Mouse (Mus musculus): ENCODE measurements around the gene Fbxo2. TPM values are rescaled to one million over a fixed set of nuclear protein-coding genes. Genes with fewer than 3 reads are reported as not detected.

Gene Fbxo2
- polyA plus RNA-seq, 1 experiment from 2014 or later: 1.0 TPM

DNA sequence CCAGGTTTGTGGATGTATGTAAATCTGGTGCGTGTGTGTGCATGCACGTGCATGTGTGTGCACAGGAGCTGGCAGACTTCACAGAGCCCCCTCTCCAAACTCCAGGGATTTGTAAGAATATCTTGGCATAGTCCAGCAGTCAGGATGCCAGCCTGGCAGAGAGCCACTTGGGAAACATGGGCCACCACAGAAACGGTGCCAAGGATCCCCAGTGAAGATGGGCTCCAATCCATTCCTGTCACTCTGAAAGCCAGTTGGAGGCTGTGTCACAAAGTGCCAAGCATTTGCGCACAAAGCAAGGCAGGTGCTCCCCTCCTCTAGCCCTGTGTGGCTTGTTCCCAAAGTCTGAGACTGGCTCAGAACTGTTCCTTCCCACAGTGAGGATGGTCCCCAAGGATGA is 39.1 kb upstream of the Fbxo2 start:
- H3K4me3 ChIP-seq (ENCODE audit: low read depth, low read length): no peak overlapping the region
- 86% methylated on average over 4 of the region's 4 CpGs for WGBS
- no peaks in the 10 kb centered on the region for H3K27me3 ChIP-seq (ENCODE audit: control insufficient read depth, insufficient read depth, low read length)
- H3K4me2 ChIP-seq (ENCODE audit: low read depth, severe bottlenecking): no peak overlapping the region
- 0 out of 2 replicates have a peak, but pooled peaks cover 2% of the 10 kb centered on the region for H3K9me3 ChIP-seq (ENCODE audit: control insufficient read depth, low read length)
- peaks cover 6% of the 10 kb centered on the region for H3K4me1 ChIP-seq (ENCODE audit: control insufficient read depth, insufficient read depth, low read length)
- ATAC-seq (ENCODE audit: insufficient number of reproducible peaks, low FRiP score, low TSS enrichment, low read depth): no peak
- H3K9ac ChIP-seq (ENCODE audit: low read length): no peak overlapping the region
- H3K36me3 ChIP-seq (ENCODE audit: control insufficient read depth, insufficient read depth, low read length): no peaks in the 10 kb centered on the region
- H3K27ac ChIP-seq (replicated peaks; ENCODE audit: low read depth, low read length): peak overlapping the region; percentile 82; the same call in 1 of the 2 replicates
- DNase-seq (ENCODE audit: low spot score): no peak

GRCm38 (mm10) chr4:148121982-148122693 is 38.3 kb upstream of the Fbxo2 start:
- no peaks in the 10 kb centered on the region for H3K36me3 ChIP-seq (ENCODE audit: control insufficient read depth, insufficient read depth, low read length)
- H3K9ac ChIP-seq (ENCODE audit: low read length): peak overlapping the region; percentile 17; the same call in 1 of the 2 replicates
- no peaks in the 10 kb centered on the region for H3K9me3 ChIP-seq (ENCODE audit: control insufficient read depth, low read length)
- no peaks in the 10 kb centered on the region for H3K27me3 ChIP-seq (ENCODE audit: control insufficient read depth, insufficient read depth, low read length)
- WGBS: 6% methylated on average over 6 of the region's 6 CpGs
- H3K27ac ChIP-seq (replicated peaks; ENCODE audit: low read depth, low read length): peak overlapping the region; percentile 82
- DNase-seq (ENCODE audit: low spot score) (peak; percentile 81), ATAC-seq (ENCODE audit: insufficient number of reproducible peaks, low FRiP score, low TSS enrichment, low read depth) (peak; percentile 86)
- H3K4me1 ChIP-seq (ENCODE audit: control insufficient read depth, insufficient read depth, low read length): peaks cover 6% of the 10 kb centered on the region
- H3K4me2 ChIP-seq (ENCODE audit: low read depth, severe bottlenecking): peak overlapping the region; percentile 14
- 0 out of 2 replicates have a peak overlapping the region, but pooled peaks have one; percentile 3 for H3K4me3 ChIP-seq (ENCODE audit: low read depth, low read length)

- Histone ChIP-seq H3K4me2 (ENCODE audit: low read depth, severe bottlenecking) (peak overlapping the region; percentile 14; the same call in 1 of the 2 replicates), H3K4me3 (ENCODE audit: low read depth, low read length) (no peak overlapping the region), H3K9me3 (ENCODE audit: control insufficient read depth, low read length) (no peaks in the 10 kb centered on the region), H3K27me3 (ENCODE audit: control insufficient read depth, insufficient read depth, low read length) (no peaks in the 10 kb centered on the region), H3K27ac (replicated peaks; ENCODE audit: low read depth, low read length) (peak overlapping the region; percentile 82), H3K4me1 (ENCODE audit: control insufficient read depth, insufficient read depth, low read length) (peaks cover 6% of the 10 kb centered on the region), H3K36me3 (ENCODE audit: control insufficient read depth, insufficient read depth, low read length) (no peaks in the 10 kb centered on the region), H3K9ac (ENCODE audit: low read length) (peak overlapping the region; percentile 17; the same call in 1 of the 2 replicates)
- ATAC-seq (ENCODE audit: insufficient number of reproducible peaks, low FRiP score, low TSS enrichment, low read depth) (peak; percentile 53), DNase-seq (ENCODE audit: low spot score) (no peak)
- WGBS: 27% methylated on average over 3 of the region's 3 CpGs
These were observed 37.7 kb upstream of the Fbxo2 start for GRCm38 (mm10) chr4:148122694-148123066.

DNA sequence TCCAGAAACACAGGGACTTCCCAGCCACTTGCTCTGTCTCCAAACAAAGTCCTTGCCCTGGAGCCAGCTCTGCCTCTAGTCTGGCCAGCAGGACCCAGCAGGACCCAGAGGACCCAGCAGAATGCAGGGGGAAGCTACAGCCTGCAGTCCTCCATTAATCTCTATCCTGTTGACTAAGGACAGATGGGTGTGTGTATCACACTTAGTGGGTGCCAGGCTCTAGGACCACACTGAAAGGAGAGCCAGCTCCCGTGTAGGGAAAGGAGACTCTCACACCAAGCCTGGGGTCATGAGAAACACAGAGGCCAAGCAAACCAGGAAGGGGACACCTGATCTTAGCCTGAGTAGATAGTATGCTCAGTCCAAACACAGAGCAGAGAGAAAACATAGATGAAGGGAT is 32.2 kb upstream of the Fbxo2 start:
- Histone ChIP-seq H3K4me2 (ENCODE audit: low read depth, severe bottlenecking) (no peak overlapping the region), H3K27ac (replicated peaks; ENCODE audit: low read depth, low read length) (no peak overlapping the region), H3K9me3 (ENCODE audit: control insufficient read depth, low read length) (no peaks in the 10 kb centered on the region), H3K4me1 (ENCODE audit: control insufficient read depth, insufficient read depth, low read length) (peaks cover 5% of the 10 kb centered on the region), H3K4me3 (ENCODE audit: low read depth, low read length) (no peak overlapping the region), H3K27me3 (ENCODE audit: control insufficient read depth, insufficient read depth, low read length) (peaks cover 8% of the 10 kb centered on the region; the same call in 1 of the 2 replicates), H3K9ac (ENCODE audit: low read length) (no peak overlapping the region), H3K36me3 (ENCODE audit: control insufficient read depth, insufficient read depth, low read length) (no peaks in the 10 kb centered on the region)
- ATAC-seq (ENCODE audit: insufficient number of reproducible peaks, low FRiP score, low TSS enrichment, low read depth) (no peak), DNase-seq (ENCODE audit: low spot score) (no peak)
- WGBS: 64% methylated on average over 1 of the region's 1 CpGs

- H3K27me3 ChIP-seq (ENCODE audit: control insufficient read depth, insufficient read depth, low read length): peaks cover 8% of the 10 kb centered on the region; the same call in 1 of the 2 replicates
- no peaks in the 10 kb centered on the region for H3K36me3 ChIP-seq (ENCODE audit: control insufficient read depth, insufficient read depth, low read length)
- H3K4me2 ChIP-seq (ENCODE audit: low read depth, severe bottlenecking): no peak overlapping the region
- H3K9me3 ChIP-seq (ENCODE audit: control insufficient read depth, low read length): no peaks in the 10 kb centered on the region; the same call in 1 of the 2 replicates
- H3K4me3 ChIP-seq (ENCODE audit: low read depth, low read length): no peak overlapping the region
- DNase-seq (ENCODE audit: low spot score) (no peak), ATAC-seq (ENCODE audit: insufficient number of reproducible peaks, low FRiP score, low TSS enrichment, low read depth) (no peak)
- H3K4me1 ChIP-seq (ENCODE audit: control insufficient read depth, insufficient read depth, low read length): peaks cover 5% of the 10 kb centered on the region
- no peak overlapping the region for H3K27ac ChIP-seq (replicated peaks; ENCODE audit: low read depth, low read length)
- H3K9ac ChIP-seq (ENCODE audit: low read length): no peak overlapping the region
- 68% methylated on average over 2 of the region's 2 CpGs for WGBS
These were observed 31.7 kb upstream of the Fbxo2 start for GRCm38 (mm10) chr4:148128672-148129071.

DNA sequence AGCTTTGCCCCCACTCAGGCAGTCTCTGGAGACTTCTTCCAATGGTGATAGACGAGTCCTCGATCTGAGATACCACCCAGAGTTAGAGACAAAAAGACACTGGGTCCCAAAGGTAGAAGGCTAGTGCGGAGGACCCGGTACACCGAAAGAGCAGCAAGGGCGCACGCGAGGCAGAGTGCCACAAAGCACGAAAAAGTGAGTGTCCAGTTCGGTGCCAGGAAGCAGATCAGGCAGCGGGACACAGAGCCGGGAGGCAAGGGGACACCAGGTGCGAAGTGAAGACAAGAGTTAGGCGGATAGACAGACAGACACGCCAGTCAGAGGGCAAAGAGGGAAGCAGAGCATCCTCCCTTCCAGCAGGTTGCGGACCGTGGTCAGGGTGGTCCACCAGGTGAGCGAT is 30.3 kb upstream of the Fbxo2 start, which contains the start of gene Mad2l2:
Gene Mad2l2, plus strand, starts transcription at position 252 of the 400 bp plus-strand sequence.
- Histone ChIP-seq H3K27ac (replicated peaks; ENCODE audit: low read depth, low read length) (peak within 1 kb of the TSS; percentile 84), H3K27me3 (ENCODE audit: control insufficient read depth, insufficient read depth, low read length) (peaks cover 8% of the 10 kb centered on the region; the same call in 1 of the 2 replicates), H3K9ac (ENCODE audit: low read length) (peak within 1 kb of the TSS; percentile 96), H3K4me1 (ENCODE audit: control insufficient read depth, insufficient read depth, low read length) (peaks cover 5% of the 10 kb centered on the region), H3K4me3 (ENCODE audit: low read depth, low read length) (peak within 1 kb of the TSS; percentile 75), H3K9me3 (ENCODE audit: control insufficient read depth, low read length) (no peaks in the 10 kb centered on the region; the same call in 1 of the 2 replicates), H3K4me2 (ENCODE audit: low read depth, severe bottlenecking) (peak within 1 kb of the TSS; percentile 84), H3K36me3 (ENCODE audit: control insufficient read depth, insufficient read depth, low read length) (no peaks in the 10 kb centered on the region)
- DNase-seq (ENCODE audit: low spot score) (no peak), ATAC-seq (ENCODE audit: insufficient number of reproducible peaks, low FRiP score, low TSS enrichment, low read depth) (no peak)
- WGBS: under 1% methylated on average over 16 of the region's 18 CpGs

DNA sequence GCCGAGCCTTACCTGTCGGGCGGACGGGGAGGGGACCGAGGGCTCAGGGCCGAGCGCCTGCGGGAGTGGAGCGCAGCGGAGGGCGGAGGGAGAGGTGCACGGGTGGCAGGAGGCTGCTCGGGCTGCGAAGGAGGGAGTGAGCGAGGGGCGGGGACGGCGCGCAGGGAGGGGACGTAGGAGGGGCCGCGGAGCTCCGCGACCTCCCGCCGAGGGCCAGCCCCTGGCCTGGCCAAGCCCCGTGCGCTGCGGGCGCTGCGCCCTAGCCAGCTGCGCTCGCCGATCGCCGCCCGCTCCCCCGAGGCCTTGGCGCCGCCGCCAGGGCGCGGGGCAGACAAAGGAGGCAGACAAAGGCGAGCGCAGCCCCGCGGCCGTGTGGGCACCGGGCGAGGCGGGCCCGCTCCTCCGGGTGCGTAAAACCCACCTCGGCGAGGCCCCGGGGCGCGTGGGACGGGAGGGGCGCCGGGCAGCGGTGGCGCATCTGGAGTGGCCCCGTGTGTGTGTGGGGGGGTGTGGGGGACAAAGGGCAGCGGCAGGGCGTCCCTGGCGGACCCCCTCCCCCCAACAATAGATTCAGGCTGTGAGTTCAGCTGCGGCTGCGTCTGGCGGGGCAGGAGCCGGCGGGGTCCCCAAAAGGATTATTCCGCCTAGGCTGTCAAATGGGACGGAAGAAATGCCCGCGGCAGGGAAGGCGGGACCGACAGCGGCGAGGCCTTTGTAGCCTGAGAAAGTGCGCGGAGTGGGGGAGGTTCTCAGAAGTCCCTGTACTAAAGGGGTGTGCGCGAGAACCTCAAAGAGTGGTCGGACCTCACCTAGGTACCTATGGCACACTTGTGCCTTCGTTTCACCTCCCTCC is 29.6 kb upstream of the Fbxo2 start, which contains the start of gene Draxin:
Gene Draxin, minus strand, starts transcription at position 138 of the 853 bp plus-strand sequence.
- Histone ChIP-seq H3K4me3 (ENCODE audit: low read depth, low read length) (peak within 1 kb of the TSS; percentile 75), H3K27me3 (ENCODE audit: control insufficient read depth, insufficient read depth, low read length) (peaks cover 8% of the 10 kb centered on the region; the same call in 1 of the 2 replicates), H3K9ac (ENCODE audit: low read length) (peak within 1 kb of the TSS; percentile 96), H3K27ac (replicated peaks; ENCODE audit: low read depth, low read length) (peak within 1 kb of the TSS; percentile 84), H3K4me1 (ENCODE audit: control insufficient read depth, insufficient read depth, low read length) (peaks cover 5% of the 10 kb centered on the region), H3K36me3 (ENCODE audit: control insufficient read depth, insufficient read depth, low read length) (no peaks in the 10 kb centered on the region), H3K9me3 (ENCODE audit: control insufficient read depth, low read length) (no peaks in the 10 kb centered on the region; the same call in 1 of the 2 replicates), H3K4me2 (ENCODE audit: low read depth, severe bottlenecking) (peak within 1 kb of the TSS; percentile 84)
- WGBS: under 1% methylated on average over 85 of the region's 87 CpGs
- DNase-seq (ENCODE audit: low spot score) (peak; percentile 84), ATAC-seq (ENCODE audit: insufficient number of reproducible peaks, low FRiP score, low TSS enrichment, low read depth) (peak; percentile 88)

GRCm38 (mm10) chr4:148131497-148132081 is 28.8 kb upstream of the Fbxo2 start:
- Histone ChIP-seq H3K9ac (ENCODE audit: low read length) (peak overlapping the region; percentile 70), H3K27ac (replicated peaks; ENCODE audit: low read depth, low read length) (0 out of 2 replicates have a peak overlapping the region, but pooled peaks have one; percentile 39)

More at GRCm38 (mm10) chr4:148131497-148132081, 28.8 kb upstream of the Fbxo2 start:
- WGBS: under 1% methylated on average over 21 of the region's 21 CpGs
- Histone ChIP-seq H3K36me3 (ENCODE audit: control insufficient read depth, insufficient read depth, low read length) (no peaks in the 10 kb centered on the region), H3K4me1 (ENCODE audit: control insufficient read depth, insufficient read depth, low read length) (peaks cover 5% of the 10 kb centered on the region), H3K4me2 (ENCODE audit: low read depth, severe bottlenecking) (peak overlapping the region; percentile 84), H3K27me3 (ENCODE audit: control insufficient read depth, insufficient read depth, low read length) (peaks cover 8% of the 10 kb centered on the region; the same call in 1 of the 2 replicates), H3K9me3 (ENCODE audit: control insufficient read depth, low read length) (no peaks in the 10 kb centered on the region; the same call in 1 of the 2 replicates), H3K4me3 (ENCODE audit: low read depth, low read length) (peak overlapping the region; percentile 75)
- ATAC-seq (ENCODE audit: insufficient number of reproducible peaks, low FRiP score, low TSS enrichment, low read depth) (peak; percentile 65), DNase-seq (ENCODE audit: low spot score) (peak; percentile 76)

Measured in limb, embryonic 11.5 days (tissue).